Mouse (Mus musculus): ENCODE measurements around the gene Zpr1. TPM values are rescaled to one million over a fixed set of nuclear protein-coding genes. Genes with fewer than 3 reads are reported as not detected.

Zpr1 gene
- total RNA-seq, 2 experiments from 2014 or later = 18.5 to 19.4 TPM

- intact Hi-C loops (cut with DNase I) = no loop called here
- no peak for DNase-seq (ENCODE audit: low spot score)
These were observed 54.0 kb downstream of the Zpr1 start for GRCm38 (mm10) chr9:46326694-46327405.

GRCm38 (mm10) chr9:46327706-46328571 is 55.1 kb downstream of the Zpr1 start:
- DNase-seq (ENCODE audit: low spot score) = no peak
- intact Hi-C loops (cut with DNase I) = no loop called here

DNA sequence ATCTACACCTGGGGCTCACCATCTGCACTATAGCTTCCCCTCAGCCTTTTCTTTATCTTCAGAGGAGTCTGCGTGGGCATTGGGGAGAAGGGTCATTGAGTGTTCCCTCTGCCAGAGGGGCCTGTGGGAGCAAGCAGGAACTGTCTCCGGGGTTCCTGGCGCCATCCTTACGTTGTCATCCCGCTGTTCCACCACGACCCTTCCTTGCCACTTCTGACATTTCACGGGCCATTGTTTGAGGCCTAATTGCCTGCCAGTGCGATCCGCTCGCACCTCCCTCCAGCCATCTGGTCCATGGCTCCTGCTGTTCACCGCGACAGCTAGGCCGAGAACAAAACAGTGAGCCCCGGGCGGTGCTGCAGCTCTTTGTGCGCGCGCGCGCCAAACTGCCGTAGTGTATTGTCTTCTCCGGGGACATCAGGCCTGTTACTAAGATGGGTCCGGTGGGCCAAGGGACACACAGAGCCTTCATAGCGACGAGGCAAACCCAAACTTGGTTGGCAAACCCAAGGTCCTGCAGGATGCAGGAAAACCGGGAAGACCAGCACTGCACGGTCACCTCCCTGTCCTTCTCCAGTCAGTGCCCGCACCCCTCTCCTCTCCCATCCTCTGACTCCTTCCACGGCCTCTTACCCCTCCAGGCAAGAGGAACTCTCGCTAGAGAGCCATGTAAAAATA is 55.8 kb downstream of the Zpr1 start:
- no peak for DNase-seq (ENCODE audit: low spot score)
- intact Hi-C loops (cut with DNase I) = no loop called here

DNA sequence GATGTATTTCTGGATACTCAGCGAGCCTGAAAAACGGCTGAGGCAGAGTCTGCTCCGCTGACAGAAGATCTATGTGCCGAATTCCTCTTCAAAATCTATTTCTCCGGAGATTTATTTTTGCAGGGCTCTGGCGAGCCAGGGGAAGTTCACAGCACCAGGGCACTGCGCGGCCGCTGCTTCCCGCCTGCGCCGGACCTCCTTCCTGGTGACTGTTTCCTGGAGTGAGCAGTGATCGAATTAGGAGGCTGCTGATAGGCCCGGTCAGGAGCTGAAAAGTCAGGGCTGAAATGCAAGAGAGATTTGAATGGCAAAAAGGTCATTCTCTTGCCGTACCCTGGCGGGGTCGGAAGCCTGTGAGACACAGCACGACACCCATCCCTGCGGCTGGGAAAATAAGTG is 56.4 kb downstream of the Zpr1 start:
- no peak for DNase-seq (ENCODE audit: low spot score)
- intact Hi-C loops (cut with DNase I) = no loop called here

DNA sequence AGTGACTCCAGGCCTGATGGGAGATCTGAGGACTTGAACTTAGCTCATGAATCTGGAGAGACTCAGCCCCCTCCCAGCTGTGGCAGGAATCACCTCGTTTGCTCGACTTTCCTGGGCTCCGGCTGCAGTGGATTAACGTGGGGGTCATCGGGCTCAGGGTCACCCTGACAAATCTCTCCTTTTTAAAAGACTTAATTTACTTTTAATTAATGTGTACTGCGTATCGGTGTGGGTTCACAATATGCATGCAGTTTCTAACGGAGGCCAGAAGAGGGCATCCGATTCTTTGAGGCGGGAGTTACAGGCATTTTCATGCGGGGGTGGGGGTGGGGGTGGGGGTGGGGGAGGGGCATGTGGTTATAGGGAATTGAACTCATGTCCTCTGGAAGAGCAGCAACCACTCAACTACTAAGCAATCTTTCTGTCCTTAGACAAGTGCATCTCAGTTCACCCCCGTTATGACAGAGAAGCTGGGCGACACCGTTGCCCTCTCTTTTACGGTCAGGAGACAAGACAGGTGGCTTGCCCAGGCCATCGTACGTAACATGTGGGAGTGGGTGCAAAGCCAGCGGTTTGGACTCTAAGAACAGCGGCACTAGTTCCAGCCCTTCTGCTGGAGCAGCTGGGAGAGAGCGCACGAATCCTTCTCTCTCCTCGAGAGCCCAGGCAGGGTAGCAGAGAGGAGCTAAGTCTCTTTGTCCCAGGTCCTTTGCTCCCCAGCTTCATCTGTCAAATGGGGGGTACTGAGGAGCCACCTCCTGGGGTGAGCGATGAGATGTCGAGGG is 57.1 kb downstream of the Zpr1 start:
- intact Hi-C loops (cut with DNase I) = no loop called here
- no peak for DNase-seq (ENCODE audit: low spot score)

DNA sequence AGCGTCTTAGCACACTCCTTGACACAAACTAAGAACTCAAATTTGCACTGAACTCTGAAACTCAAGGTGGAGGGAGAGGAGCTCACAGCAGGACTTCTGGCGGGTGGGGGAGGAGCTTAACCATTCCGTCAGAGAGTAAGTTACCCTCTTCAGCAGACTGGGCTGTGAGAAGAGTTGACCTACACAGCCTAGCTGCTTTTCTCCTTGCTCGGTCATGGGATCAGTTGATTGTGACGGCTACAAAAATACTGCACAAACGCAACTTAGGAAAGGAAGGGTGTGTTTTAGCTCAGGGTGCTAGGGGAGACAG is 57.7 kb downstream of the Zpr1 start:
- DNase-seq (ENCODE audit: low spot score) = no peak
- intact Hi-C loops (cut with DNase I) = no loop called here

DNA sequence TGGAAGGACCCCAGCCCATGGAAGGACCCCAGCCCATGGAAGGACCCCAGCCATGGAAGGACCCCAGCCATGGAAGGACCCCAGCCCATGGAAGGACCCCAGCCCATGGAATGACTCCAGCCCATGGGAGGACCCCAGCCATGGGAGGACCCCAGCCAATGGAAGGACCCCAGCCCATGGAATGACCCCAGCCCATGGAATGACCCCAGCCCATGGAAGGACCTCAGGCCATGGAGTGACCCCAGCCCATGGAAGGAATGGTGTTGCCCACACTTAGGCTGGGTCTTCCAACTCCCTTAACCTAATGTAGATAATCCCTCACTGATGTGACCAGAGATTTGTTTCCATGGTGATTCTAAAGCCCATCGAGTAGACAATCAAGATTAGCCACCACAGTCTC is 58.4 kb downstream of the Zpr1 start:
- intact Hi-C loops (cut with DNase I) = no loop called here
- no peak for DNase-seq (ENCODE audit: low spot score)

Other genes with a start within 250 kb of the Zpr1 start
- gene Apoa1, start 44.5 kb upstream of the Zpr1 start, total RNA-seq (2021) = not detected
- gene Apoc3, start 37.4 kb upstream of the Zpr1 start, total RNA-seq (2021) = not detected
- not detected for gene Apoa4, start 32.4 kb upstream of the Zpr1 start, total RNA-seq (2021)
- not detected for gene Apoa5, start 4.4 kb upstream of the Zpr1 start, total RNA-seq (2021)
- gene Bud13, start 9.9 kb downstream of the Zpr1 start, total RNA-seq (2021) = 1 to 10 TPM; 5.8 to 7.9 TPM
- gene 4931429L15Rik, start 46.9 kb downstream of the Zpr1 start, total RNA-seq (2021) = not detected